Mouse (Mus musculus): ENCODE results near the gene Nxpe5.

- 0 out of 2 replicates have a peak, but pooled peaks have one; percentile 24 for TF ChIP-seq CTCF (IDR thresholded peaks at IDR 0.05; ENCODE audit: low read depth)
- TF ChIP-seq EP300 (IDR thresholded peaks at IDR 0.05; ENCODE audit: low read depth) = no peak
These were observed 27.4 kb downstream of the Nxpe5 start for GRCm38 (mm10) chr5:138253061-138253460.

Measured in liver, embryonic 14.5 days (tissue).